Mouse (Mus musculus) liver, embryonic 11.5 days (tissue): ENCODE measurements around the gene Lnx1. TPM values are rescaled to one million over a fixed set of nuclear protein-coding genes. Genes with fewer than 3 reads are reported as not detected.

Experiments used
- ATAC-seq: fragments of 200-750 bp; cut with Nextera tagmentation; replicated peaks from 2 replicates; pipeline ENCODE4 v1.8.0; 2017; ENCODE audit warnings: moderate number of reproducible peaks, mild to moderate bottlenecking, moderate TSS enrichment, moderate library complexity; ENCODE audit not compliant: low FRiP score
- DNase-seq: peaks from one replicate; pipeline ENCODE4 v3.0.0-alpha.2; 2017; ENCODE audit warnings: low spot score
- H3K27ac ChIP-seq: fragments of 300-500 bp; sonication (generic); 2 replicates; pipeline ENCODE4 v1.5.1; 2014; ENCODE audit warnings: mild to moderate bottlenecking, low read depth, low read length, control low read depth
- H3K27me3 ChIP-seq: fragments of 300-500 bp; sonication (generic); replicated peaks from 2 replicates; pipeline ENCODE4 v1.6.1; 2014; ENCODE audit warnings: low read length, mixed read lengths; ENCODE audit not compliant: control insufficient read depth, insufficient read depth
- H3K36me3 ChIP-seq: fragments of 300-500 bp; sonication (generic); 2 replicates; pipeline ENCODE4 v1.6.1; 2014; ENCODE audit warnings: mild to moderate bottlenecking, low read length, moderate library complexity, mixed read lengths; ENCODE audit not compliant: control insufficient read depth, insufficient read depth
- H3K4me1 ChIP-seq: fragments of 300-500 bp; sonication (generic); replicated peaks from 2 replicates; pipeline ENCODE4 v1.6.1; 2014; ENCODE audit warnings: low read length, mixed read lengths; ENCODE audit not compliant: control insufficient read depth, insufficient read depth
- H3K4me2 ChIP-seq: fragments of 300-500 bp; sonication (generic); 2 replicates; pipeline ENCODE4 v1.6.1; 2014; ENCODE audit warnings: mild to moderate bottlenecking, control low read depth, moderate library complexity
- H3K4me3 ChIP-seq: fragments of 300-500 bp; sonication (generic); 2 replicates; pipeline ENCODE4 v1.5.1; 2014; ENCODE audit warnings: low read depth, low read length, control low read depth
- H3K9ac ChIP-seq: fragments of 300-500 bp; sonication (generic); 2 replicates; pipeline ENCODE4 v1.6.1; 2014; ENCODE audit warnings: low read depth, low read length, control low read depth
- H3K9me3 ChIP-seq: fragments of 300-500 bp; sonication (generic); 2 replicates; pipeline ENCODE4 v1.6.1; 2016; ENCODE audit warnings: low read length, inconsistent platforms, mixed read lengths; ENCODE audit not compliant: control insufficient read depth
- WGBS: fragments of 180-500 bp; shearing (Covaris S2); extraction: QIAGEN DNeasy Blood & Tissue Kit; methylation state at CpG from one replicate; pipeline ENCODE4 v1.1.7; 2014; 5-methylcytosine and 5-hydroxymethylcytosine counted together
- polyA plus RNA-seq: library from polyadenylated mRNA; unstranded; fragments of >200 nt; fragmentation: Nextera tagmentation; extraction: Ambion mirVana; gene quantifications from 2 replicates; pipeline ENCODE4 v1.2.1, GENCODE M21; 2014

Lnx1 gene
- 0.49 and 0.52 TPM in 2 replicates for polyA plus RNA-seq

GRCm38 (mm10) chr5:74702766-74703165 lies at the start of gene Lnx1:
Lnx1 (minus strand) TSS chr5:74702912.
- H3K4me1 ChIP-seq, result peaks cover 3% of the 10 kb centered on the region
- peak within 1 kb of the TSS; percentile 53 for H3K4me2 ChIP-seq
- no peak within 1 kb of the TSS; the same call in 1 of the 2 replicates for H3K4me3 ChIP-seq
- no peak within 1 kb of the TSS for H3K27ac ChIP-seq
- ATAC-seq (no peak), DNase-seq (no peak)
- no peaks in the 10 kb centered on the region; the same call in 1 of the 2 replicates for H3K27me3 ChIP-seq
- no peaks in the 10 kb centered on the region for H3K36me3 ChIP-seq
- no peak within 1 kb of the TSS for H3K9ac ChIP-seq
- no peaks in the 10 kb centered on the region for H3K9me3 ChIP-seq
- 61% methylated on average over 11 of the region's 11 CpGs for WGBS

GRCm38 (mm10) chr5:74750501-74750900 lies 47.8 kb upstream of the Lnx1 start:
- Histone ChIP-seq H3K27me3 (no peaks in the 10 kb centered on the region), H3K9ac (no peak overlapping the region), H3K4me3 (no peak overlapping the region), H3K4me2 (no peak overlapping the region), H3K4me1 (no peaks in the 10 kb centered on the region), H3K27ac (no peak overlapping the region), H3K36me3 (no peaks in the 10 kb centered on the region), H3K9me3 (no peaks in the 10 kb centered on the region)
- ATAC-seq (no peak), DNase-seq (no peak)
- WGBS, result 85% methylated on average over 5 of the region's 5 CpGs

DNA sequence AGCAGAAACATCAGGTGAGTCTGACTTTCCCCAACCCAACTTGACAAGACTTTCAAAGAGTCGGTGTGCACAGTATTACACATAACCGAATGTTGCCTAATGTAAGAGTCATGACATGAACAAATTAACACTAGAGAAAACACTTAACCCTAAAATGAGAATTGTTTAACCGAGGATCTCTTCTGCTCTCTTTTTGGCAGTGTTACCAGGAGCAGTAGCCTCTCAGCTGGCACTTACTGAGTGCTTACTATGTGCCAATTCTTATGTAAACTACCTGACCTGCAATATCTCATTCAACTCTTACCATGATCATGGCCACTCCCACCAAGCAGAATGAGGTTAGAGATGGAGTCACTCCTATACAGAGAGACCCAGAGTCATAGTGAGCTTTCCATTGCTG lies 44.8 kb upstream of the Lnx1 start:
- 82% methylated on average over 3 of the region's 3 CpGs for WGBS
- Histone ChIP-seq H3K9me3 (no peaks in the 10 kb centered on the region), H3K4me2 (no peak overlapping the region), H3K4me1 (no peaks in the 10 kb centered on the region), H3K4me3 (no peak overlapping the region), H3K27me3 (no peaks in the 10 kb centered on the region), H3K27ac (no peak overlapping the region), H3K36me3 (no peaks in the 10 kb centered on the region), H3K9ac (no peak overlapping the region)
- ATAC-seq, result no peak
- no peak for DNase-seq

DNA sequence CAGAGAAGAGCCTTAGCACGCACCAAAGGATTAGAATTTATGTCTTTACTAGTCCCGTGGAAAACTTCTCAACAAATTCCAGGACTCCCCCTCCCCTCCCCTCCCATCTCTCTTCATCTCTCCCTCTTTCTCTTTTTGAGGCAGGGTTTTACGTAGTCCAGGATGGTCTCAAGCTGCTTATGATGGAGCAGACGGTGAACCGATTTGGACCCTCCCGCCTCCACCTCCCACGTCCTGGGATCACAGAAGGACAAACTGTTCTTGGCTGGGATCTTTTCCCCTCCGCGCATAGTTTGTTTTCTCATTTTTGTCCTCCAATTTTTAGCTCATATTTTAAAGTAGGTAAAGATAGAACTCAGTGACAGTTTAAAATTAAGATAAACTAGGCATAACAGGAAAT lies 38.2 kb upstream of the Lnx1 start:
- ATAC-seq, result no peak
- DNase-seq, result no peak
- no peaks in the 10 kb centered on the region for H3K9me3 ChIP-seq
- no peak overlapping the region for H3K4me2 ChIP-seq
- WGBS, result 83% methylated on average over 9 of the region's 9 CpGs
- no peaks in the 10 kb centered on the region for H3K4me1 ChIP-seq
- H3K27ac ChIP-seq, result no peak overlapping the region
- H3K36me3 ChIP-seq, result no peaks in the 10 kb centered on the region
- H3K27me3 ChIP-seq, result no peaks in the 10 kb centered on the region
- no peak overlapping the region for H3K9ac ChIP-seq
- H3K4me3 ChIP-seq, result no peak overlapping the region

GRCm38 (mm10) chr5:74739435-74739834 lies 36.7 kb upstream of the Lnx1 start:
- H3K9me3 ChIP-seq, result no peaks in the 10 kb centered on the region
- no peaks in the 10 kb centered on the region for H3K4me1 ChIP-seq
- H3K4me3 ChIP-seq, result no peak overlapping the region
- no peaks in the 10 kb centered on the region for H3K27me3 ChIP-seq
- H3K36me3 ChIP-seq, result no peaks in the 10 kb centered on the region
- ATAC-seq (no peak), DNase-seq (no peak)
- H3K27ac ChIP-seq, result no peak overlapping the region
- 68% methylated on average over 12 of the region's 12 CpGs for WGBS
- H3K4me2 ChIP-seq, result no peak overlapping the region
- H3K9ac ChIP-seq, result no peak overlapping the region

DNA sequence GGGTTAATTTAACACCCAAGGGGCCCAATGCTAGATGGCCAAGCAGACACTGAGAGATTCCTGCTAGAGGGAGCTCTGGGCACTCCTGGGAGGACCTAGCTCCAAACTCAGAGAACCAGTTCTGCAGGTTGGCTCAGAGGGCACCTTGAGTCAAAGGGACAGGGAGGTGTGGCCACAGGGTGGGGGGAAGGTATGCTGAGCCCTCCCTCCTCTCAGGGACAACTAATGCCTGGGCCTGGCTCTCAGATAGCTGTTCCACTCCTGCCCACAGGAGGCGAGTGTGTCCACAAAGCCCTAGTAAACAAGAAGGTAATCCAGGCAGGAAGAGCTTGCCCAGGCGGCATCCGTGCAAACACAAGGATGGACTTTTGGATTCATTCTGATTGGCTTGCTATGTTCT lies 35.6 kb upstream of the Lnx1 start:
- Histone ChIP-seq H3K27ac (no peak overlapping the region), H3K4me1 (no peaks in the 10 kb centered on the region), H3K9ac (no peak overlapping the region), H3K36me3 (no peaks in the 10 kb centered on the region), H3K4me2 (no peak overlapping the region), H3K27me3 (no peaks in the 10 kb centered on the region), H3K9me3 (no peaks in the 10 kb centered on the region), H3K4me3 (no peak overlapping the region)
- WGBS, result 63% methylated on average over 3 of the region's 3 CpGs
- no peak for DNase-seq
- no peak for ATAC-seq

GRCm38 (mm10) chr5:74733885-74734558 lies 31.3 kb upstream of the Lnx1 start:
- H3K4me2 ChIP-seq, result no peak overlapping the region
- 61% methylated on average over 7 of the region's 7 CpGs for WGBS
- no peak overlapping the region for H3K9ac ChIP-seq
- H3K36me3 ChIP-seq, result no peaks in the 10 kb centered on the region
- no peak overlapping the region for H3K27ac ChIP-seq
- ATAC-seq, result no peak
- no peak overlapping the region for H3K4me3 ChIP-seq
- no peaks in the 10 kb centered on the region for H3K9me3 ChIP-seq
- H3K4me1 ChIP-seq, result no peaks in the 10 kb centered on the region
- no peak for DNase-seq
- no peaks in the 10 kb centered on the region for H3K27me3 ChIP-seq

GRCm38 (mm10) chr5:74732613-74733012 lies 29.9 kb upstream of the Lnx1 start:
- Histone ChIP-seq H3K27ac (no peak overlapping the region), H3K27me3 (no peaks in the 10 kb centered on the region), H3K4me1 (no peaks in the 10 kb centered on the region), H3K36me3 (no peaks in the 10 kb centered on the region), H3K4me2 (no peak overlapping the region), H3K9me3 (no peaks in the 10 kb centered on the region), H3K4me3 (no peak overlapping the region), H3K9ac (no peak overlapping the region)
- DNase-seq (no peak), ATAC-seq (no peak)
- 68% methylated on average over 8 of the region's 8 CpGs for WGBS

DNA sequence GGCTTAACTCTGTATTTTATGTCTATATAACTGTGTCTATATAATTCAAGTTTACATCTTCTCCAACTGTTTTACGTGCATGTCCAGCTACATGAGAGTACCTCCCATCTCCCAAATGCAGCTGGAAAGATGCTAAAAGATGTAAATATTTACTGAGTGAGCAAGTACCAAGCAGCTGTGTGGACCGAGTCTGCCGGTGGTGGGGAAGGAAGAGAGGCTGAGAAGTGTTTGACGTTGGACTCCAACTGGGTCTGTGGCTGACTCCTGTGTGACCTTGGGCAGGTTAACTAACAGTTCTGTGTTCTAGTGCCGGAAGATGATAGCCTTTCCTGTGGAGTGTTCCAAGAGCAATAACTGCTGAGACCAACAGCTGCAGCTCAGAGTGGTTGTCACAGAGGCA lies 27.9 kb upstream of the Lnx1 start:
- Histone ChIP-seq H3K9me3 (no peaks in the 10 kb centered on the region), H3K36me3 (no peaks in the 10 kb centered on the region), H3K4me3 (no peak overlapping the region), H3K27ac (no peak overlapping the region), H3K4me1 (no peaks in the 10 kb centered on the region), H3K4me2 (no peak overlapping the region), H3K9ac (no peak overlapping the region), H3K27me3 (no peaks in the 10 kb centered on the region)
- DNase-seq (no peak), ATAC-seq (no peak)
- 66% methylated on average over 5 of the region's 5 CpGs for WGBS
